Mouse (Mus musculus) mesoderm, embryonic 11.5 days (tissue): Measurements from ENCODE around the gene Vasn.
"Not testable (repeated sequence)": the region's sequence is repeated elsewhere in the genome, so short reads cannot be mapped to it uniquely, and the experiment has no call there.

ENCODE experiments used
- DNase-seq: peaks from one replicate; pipeline ENCODE4 v3.0.0-alpha.2; 2012; ENCODE audit warnings: low read depth, low spot score

The Vasn gene

GRCm38 (mm10) chr16:4665726-4666125 lies 26.0 kb downstream of the Vasn start:
- DNase-seq: no peak

GRCm38 (mm10) chr16:4667190-4667808 lies 27.6 kb downstream of the Vasn start:
- DNase-seq: peak; percentile 91

- DNase-seq: no peak
Measured at GRCm38 (mm10) chr16:4670317-4670716, 30.6 kb downstream of the Vasn start.

- DNase-seq: no peak
Measured at GRCm38 (mm10) chr16:4674091-4674490, 34.4 kb downstream of the Vasn start.

GRCm38 (mm10) chr16:4676836-4677235 lies 37.1 kb downstream of the Vasn start:
- no peak for DNase-seq

- DNase-seq: no peak
Measured at GRCm38 (mm10) chr16:4678080-4678479, 38.3 kb downstream of the Vasn start.

GRCm38 (mm10) chr16:4679121-4680018 lies 39.6 kb downstream of the Vasn start, which contains the start of gene Coro7:
Gene Coro7, minus strand, starts transcription at chr16:4679777.
- peak; percentile 95 for DNase-seq

GRCm38 (mm10) chr16:4680922-4681455 lies 41.2 kb downstream of the Vasn start:
- not testable (repeated sequence) for DNase-seq

GRCm38 (mm10) chr16:4682628-4683179 lies 43.0 kb downstream of the Vasn start:
- no peak for DNase-seq

GRCm38 (mm10) chr16:4683193-4683580 lies 43.4 kb downstream of the Vasn start:
- no peak for DNase-seq

- peak; percentile 96 for DNase-seq
Measured at GRCm38 (mm10) chr16:4683581-4684456, 44.1 kb downstream of the Vasn start.

- DNase-seq: no peak
Measured at GRCm38 (mm10) chr16:4684457-4684791, 44.7 kb downstream of the Vasn start.

GRCm38 (mm10) chr16:4689371-4689770 lies 49.6 kb downstream of the Vasn start:
- DNase-seq: not testable (repeated sequence)
